Mouse (Mus musculus) liver, embryonic 14.5 days (tissue): ENCODE results near the gene Zfp108.

Experiments used
- CTCF ChIP-seq: IDR thresholded peaks from 2 replicates; pipeline ENCODE4 v1.5.1; 2016; ENCODE audit warnings: antibody characterized with exemption, low read depth, control low read depth
- EP300 ChIP-seq: IDR thresholded peaks from 2 replicates; pipeline ENCODE4 v1.6.1; 2016; ENCODE audit warnings: antibody characterized with exemption, low read depth

GRCm38 (mm10) chr7:24260000-24260312 is 5.4 kb downstream of the Zfp108 start:
- TF ChIP-seq EP300 (no peak), CTCF (no peak)
